Mouse (Mus musculus) inflammation-experienced regulatory T-cells, adult 16 weeks (primary cell): ENCODE results near the gene Eif3l. TPM values are rescaled to one million over a fixed set of nuclear protein-coding genes. Genes with fewer than 3 reads are reported as not detected.

Experiments
- polyA plus RNA-seq: library from polyadenylated mRNA; unstranded; fragments of 100-300 nt; shearing (Covaris generic); gene quantifications from one replicate; pipeline ENCODE4 v1.2.1, GENCODE M21; 2017

Gene Eif3l
- 171 TPM for polyA plus RNA-seq

GRCm38 (mm10) chr15:79074913-79075532 is at the start of gene Eif3l:
Eif3l (plus strand) TSS chr15:79075179.

GRCm38 (mm10) chr15:79028237-79028738 is 46.7 kb upstream of the Eif3l start, which contains the start of gene H1f0:
H1f0 (plus strand) TSS chr15:79028450.

GRCm38 (mm10) chr15:79041585-79041984 is 33.4 kb upstream of the Eif3l start, which contains the start of gene Galr3:
Galr3 (plus strand) TSS chr15:79041885.

GRCm38 (mm10) chr15:79062376-79063159 is 12.4 kb upstream of the Eif3l start, which contains the start of gene Ankrd54:
Ankrd54 (minus strand) TSS chr15:79062893.

GRCm38 (mm10) chr15:79108421-79109320 is 33.7 kb downstream of the Eif3l start, which contains the start of gene Micall1:
Micall1 (plus strand) TSS chr15:79108898.

GRCm38 (mm10) chr15:79140866-79141565 is 66.0 kb downstream of the Eif3l start, which contains the start of the genes Polr2f and 1700088E04Rik:
Polr2f (plus strand) TSS chr15:79141009.
1700088E04Rik (minus strand) TSS chr15:79141253.

Other genes with a start within 250 kb of the Eif3l start
- not detected for gene Cdc42ep1, start 232.6 kb upstream of the Eif3l start, polyA plus RNA-seq
- not detected for gene Lgals2, start 219.7 kb upstream of the Eif3l start, polyA plus RNA-seq
- gene Gga1, start 198.0 kb upstream of the Eif3l start, polyA plus RNA-seq = 76.9 TPM
- gene Gm49510, start 175.5 kb upstream of the Eif3l start, polyA plus RNA-seq = 0.57 TPM
- gene Sh3bp1, start 175.4 kb upstream of the Eif3l start, polyA plus RNA-seq = 251 TPM
- 1.9 TPM for gene Pdxp, start 161.3 kb upstream of the Eif3l start, polyA plus RNA-seq
- gene Lgals1, start 148.5 kb upstream of the Eif3l start, polyA plus RNA-seq = 515 TPM
- gene Nol12, start 140.2 kb upstream of the Eif3l start, polyA plus RNA-seq = 49.7 TPM
- gene Triobp, start 127.5 kb upstream of the Eif3l start, polyA plus RNA-seq = 105 TPM
- gene H1f0, start 46.7 kb upstream of the Eif3l start, polyA plus RNA-seq = 74.2 TPM
- not detected for gene Galr3, start 33.3 kb upstream of the Eif3l start, polyA plus RNA-seq
- 10.7 TPM for gene Ankrd54, start 12.3 kb upstream of the Eif3l start, polyA plus RNA-seq
- gene Micall1, start 33.7 kb downstream of the Eif3l start, polyA plus RNA-seq = 27.1 TPM
- 166 TPM for gene Polr2f, start 65.8 kb downstream of the Eif3l start, polyA plus RNA-seq
- gene 1700088E04Rik, start 66.1 kb downstream of the Eif3l start, polyA plus RNA-seq = 0.40 TPM
- gene Sox10, start 90.1 kb downstream of the Eif3l start, polyA plus RNA-seq = not detected
- gene Pick1, start 154.0 kb downstream of the Eif3l start, polyA plus RNA-seq = 45.8 TPM
- not detected for gene Gm49486, start 154.2 kb downstream of the Eif3l start, polyA plus RNA-seq
- gene Slc16a8, start 179.6 kb downstream of the Eif3l start, polyA plus RNA-seq = not detected
- gene Baiap2l2, start 210.4 kb downstream of the Eif3l start, polyA plus RNA-seq = 0.52 TPM